ENCODE assay signal across 9 mouse cellular contexts in the genomic region with DNA sequence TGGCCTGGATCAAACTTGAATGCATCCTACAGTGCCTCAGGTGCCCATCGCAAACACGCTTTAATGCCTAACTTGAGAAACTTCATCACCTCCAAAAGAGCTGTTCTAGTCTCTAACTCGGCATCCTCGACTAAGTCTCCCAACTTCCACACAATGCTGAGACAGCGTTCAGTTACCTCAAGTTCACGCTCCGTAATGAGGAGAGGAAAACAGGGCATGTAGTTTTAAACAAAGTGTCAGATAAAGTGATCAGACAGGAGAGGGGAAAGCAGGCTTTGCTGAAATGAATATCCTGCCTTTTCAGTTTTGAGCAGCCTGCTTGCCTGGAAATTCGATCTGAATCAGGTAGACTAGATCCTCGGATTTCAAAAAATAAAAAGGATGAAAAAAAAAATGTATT. TPM values are rescaled to one million over a fixed set of nuclear protein-coding genes. Genes with fewer than 3 reads are reported as not detected.
A peak's percentile ranks its signal among the peaks of the same experiment; 100 is the strongest.
DNase-seq lines count a peak whose midpoint lies in the region; ATAC-seq and TF ChIP-seq lines count a peak whose summit lies in the region.
"Had no signal": no experiment of that assay in that cellular context is flagged by ENCODE, and none has a peak within 500 bp of the region (broad histone marks: within the 10 kb centered on the region; RNA-seq: fewer than 3 reads in every experiment).

No protein-coding gene starts in this region.

- H3K4me1 ChIP-seq in heart, embryonic 10.5 days, result peaks cover 16% of the 10 kb centered on the region
- no peaks in the 10 kb centered on the region for H3K4me1 ChIP-seq in ES-Bruce4 (ENCODE audit: control insufficient read depth, insufficient read depth, low read length)
- H3K4me1 ChIP-seq in heart, postnatal 0 days (ENCODE audit: control insufficient read depth, insufficient read depth), result peaks cover 4% of the 10 kb centered on the region; the same call in 1 of the 2 replicates

- 17% methylated on average over 9 of the region's 9 CpGs for WGBS in heart, embryonic 10.5 days
- 11% methylated on average over 9 of the region's 9 CpGs for WGBS in heart, postnatal 0 days
- 22% methylated on average over 9 of the region's 9 CpGs for WGBS in macrophage (ENCODE audit: missing documents)

- no peak for TF ChIP-seq EP300 in ES-Bruce4 (IDR thresholded peaks at IDR 0.05; ENCODE audit: insufficient read depth, low read depth, low read length)
- TF ChIP-seq EP300 in heart, postnatal 0 days (IDR thresholded peaks at IDR 0.05; ENCODE audit: low read depth), result no peak

- H3K36me3 ChIP-seq in heart, embryonic 10.5 days, result peaks cover 27% of the 10 kb centered on the region
- H3K36me3 ChIP-seq in ES-Bruce4 (ENCODE audit: control insufficient read depth, insufficient read depth, low read length, poor library complexity, severe bottlenecking) (peaks cover 36% of the 10 kb centered on the region), macrophage (ENCODE audit: inconsistent target) (0 out of 2 replicates have a peak, but pooled peaks cover 4% of the 10 kb centered on the region)
- H3K36me3 ChIP-seq in heart, postnatal 0 days (replicated peaks; ENCODE audit: control insufficient read depth, insufficient read depth, low read length), result peaks cover 18% of the 10 kb centered on the region

- H3K9ac ChIP-seq in ES-Bruce4 (ENCODE audit: low read depth, poor library complexity, severe bottlenecking), result peak overlapping the region; percentile 91
- H3K9ac ChIP-seq in heart, postnatal 0 days (replicated peaks; ENCODE audit: low read depth, low read length), result peak overlapping the region; percentile 66

- no peak for TF ChIP-seq POLR2A in ES-Bruce4 (IDR thresholded peaks at IDR 0.05; ENCODE audit: insufficient read depth, low read length)

- no peaks in the 10 kb centered on the region for H3K9me3 ChIP-seq in heart, embryonic 10.5 days
- no peaks in the 10 kb centered on the region for H3K9me3 ChIP-seq in ES-Bruce4 (replicated peaks; ENCODE audit: control insufficient read depth, insufficient read depth, low read length, poor library complexity, severe bottlenecking)
- H3K9me3 ChIP-seq in heart, postnatal 0 days (replicated peaks; ENCODE audit: control insufficient read depth, low read length), result no peaks in the 10 kb centered on the region

- H3K79me2 ChIP-seq in macrophage (ENCODE audit: inconsistent target), result peaks cover 58% of the 10 kb centered on the region

- ATAC-seq in heart, postnatal 0 days (ENCODE audit: insufficient read depth, low read depth), result no peak
- ATAC-seq in granulocyte monocyte progenitor cell, adult 5-6 weeks (replicated peaks; ENCODE audit: poor library complexity, severe bottlenecking), result no peak

- no peak for DNase-seq in heart, embryonic 10.5 days (ENCODE audit: low spot score)
- DNase-seq in heart, postnatal 4 days, result no peak
- no peak for DNase-seq in heart, postnatal 0 days (ENCODE audit: low spot score)
- DNase-seq in cerebellum, postnatal 14 days, result no peak
- DNase-seq in right cerebral cortex, postnatal 25 days, result no peak

- no peak for TF ChIP-seq CTCF in ES-Bruce4 (IDR thresholded peaks at IDR 0.05; ENCODE audit: low read depth, low read length)
- no peak for TF ChIP-seq CTCF in heart, postnatal 0 days (IDR thresholded peaks at IDR 0.05; ENCODE audit: low read depth)

- H3K27me3 ChIP-seq in heart, embryonic 10.5 days (ENCODE audit: insufficient read depth, poor library complexity, severe bottlenecking), result no peaks in the 10 kb centered on the region
- no peaks in the 10 kb centered on the region for H3K27me3 ChIP-seq in ES-Bruce4 (ENCODE audit: control insufficient read depth, insufficient read depth, low read length, poor library complexity, severe bottlenecking)
- H3K27me3 ChIP-seq in heart, postnatal 0 days (ENCODE audit: control insufficient read depth, insufficient read depth, low read length), result no peaks in the 10 kb centered on the region

- peak overlapping the region; percentile 91 for H3K4me3 ChIP-seq in heart, embryonic 10.5 days
- H3K4me3 ChIP-seq in ES-Bruce4 (ENCODE audit: low read depth, low read length) (peak overlapping the region; percentile 88), macrophage (ENCODE audit: inconsistent target) (peak overlapping the region; percentile 91)
- H3K4me3 ChIP-seq in heart, postnatal 0 days (ENCODE audit: low read depth, low read length), result peak overlapping the region; percentile 76

- peak overlapping the region; percentile 89 for H3K27ac ChIP-seq in heart, embryonic 10.5 days
- peak overlapping the region; percentile 71 for H3K27ac ChIP-seq in ES-Bruce4 (ENCODE audit: insufficient read depth, low read length)
- H3K27ac ChIP-seq in heart, postnatal 0 days (ENCODE audit: low read depth), result no peak overlapping the region
- peak overlapping the region; percentile 86 for H3K27ac ChIP-seq in macrophage

- H3K4me2 ChIP-seq in heart, postnatal 0 days (ENCODE audit: low read depth, low read length), result peak overlapping the region; percentile 78

RNA-seq across cellular contexts. Expression of a gene that starts 1.0 kb away (rescaled TPM):
- 105 and 111 TPM in 2 replicates for polyA plus RNA-seq in heart, embryonic 10.5 days (2016; fragmentation: Nextera tagmentation; extraction: Ambion mirVana)
- total RNA-seq in heart, postnatal 4 days (2021), result 10 to 100 TPM; 30.7 to 30.9 TPM
- polyA plus RNA-seq in ES-Bruce4 (2011; ENCODE audit: insufficient read depth, insufficient read length, low read depth, missing spikeins) (175 and 182 TPM in 2 replicates), macrophage (2018) (97.8 to 248 TPM (median 162 TPM) in 3 replicates)
- 19.8 and 41.2 TPM in 2 replicates for total RNA-seq in heart, postnatal 0 days (2014; rRNA removed; ENCODE audit: low replicate concordance)
- 30.6 and 33.3 TPM in 2 replicates for polyA plus RNA-seq in heart, postnatal 0 days (2015; fragmentation: Nextera tagmentation; extraction: Ambion mirVana)
- total RNA-seq in macrophage (2018; cell fraction: chromatin; rRNA removed), result 100 to 1,000 TPM in 1 of 26 experiments, 10 to 100 TPM in 25; 29.7 to 101 (median 58.6) TPM
- total RNA-seq in macrophage (2018; cell fraction: cytosol; rRNA removed), result 100 to 1,000 TPM; 101 to 242 (median 136) TPM
- total RNA-seq in macrophage (2018; cell fraction: nucleus; rRNA removed), result 100 to 1,000 TPM in 21 of 26 experiments, 10 to 100 TPM in 5; 44.6 to 362 (median 116) TPM
- 14.6 and 18.3 TPM in 2 replicates for total RNA-seq in granulocyte monocyte progenitor cell, adult 5-6 weeks (2014; fragmentation: Nextera tagmentation)
- total RNA-seq in granulocyte monocyte progenitor cell, adult 5-6 weeks (2017), result 35.1 and 50.0 TPM in 2 replicates

RNA-seq across cellular contexts. Expression of a gene that starts 39.7 kb away (rescaled TPM):
- 67.0 and 69.2 TPM in 2 replicates for polyA plus RNA-seq in heart, embryonic 10.5 days (2016; fragmentation: Nextera tagmentation; extraction: Ambion mirVana)
- total RNA-seq in heart, postnatal 4 days (2021), result 100 to 1,000 TPM; 182 to 200 TPM
- polyA plus RNA-seq in ES-Bruce4 (2011; ENCODE audit: insufficient read depth, insufficient read length, low read depth, missing spikeins), result 24.7 and 34.5 TPM in 2 replicates
- total RNA-seq in heart, postnatal 0 days (2014; rRNA removed; ENCODE audit: low replicate concordance), result 149 and 153 TPM in 2 replicates
- 247 and 273 TPM in 2 replicates for polyA plus RNA-seq in heart, postnatal 0 days (2015; fragmentation: Nextera tagmentation; extraction: Ambion mirVana)
- 10 to 100 TPM in 1 of 26 experiments, 1 to 10 TPM in 8, under 1 TPM in 4, not detected in 13; 0.36 to 29.1 (median 1.7) TPM for total RNA-seq in macrophage (2018; cell fraction: chromatin; rRNA removed)
- total RNA-seq in macrophage (2018; cell fraction: cytosol; rRNA removed), result 1 to 10 TPM in 25 of 26 experiments, under 1 TPM in 1; 0.97 to 4.9 (median 2.4) TPM
- 1 to 10 TPM in 25 of 26 experiments, under 1 TPM in 1; 0.93 to 8.1 (median 2.6) TPM for total RNA-seq in macrophage (2018; cell fraction: nucleus; rRNA removed)
- 1.4 to 7.5 TPM (median 4.5 TPM) in 3 replicates for polyA plus RNA-seq in macrophage (2018)
- total RNA-seq in granulocyte monocyte progenitor cell, adult 5-6 weeks (2014; fragmentation: Nextera tagmentation), result not detected in 2 replicates
- not detected in 2 replicates for total RNA-seq in granulocyte monocyte progenitor cell, adult 5-6 weeks (2017)
- total RNA-seq: common myeloid progenitor, adult 5-6 weeks had no signal
